In genomic region chrX:19700284-19700683, GRCm38 (mm10) we compare ENCODE assay signal across 15 mouse cellular contexts.
"Had no signal": no experiment of that assay in that cellular context is flagged by ENCODE, and none has a peak within 500 bp of the region (broad histone marks: within the 10 kb centered on the region; RNA-seq: fewer than 3 reads in every experiment).

No protein-coding gene starts in this region.

- H3K27ac ChIP-seq: kidney, postnatal 0 days; limb, embryonic 13.5 days; liver, embryonic 12.5 days; midbrain, embryonic 12.5 days; neural tube, embryonic 13.5 days; stomach, postnatal 0 days had no signal

- H3K27me3 ChIP-seq: limb, embryonic 13.5 days; liver, embryonic 12.5 days; midbrain, embryonic 12.5 days; neural tube, embryonic 13.5 days had no signal

- DNase-seq: kidney, adult 9 months; kidney, postnatal 36 days; left cerebral cortex, postnatal 4 days; lung, embryonic 14.5 days; lung, postnatal 14 days; retina, postnatal 1 day; right cerebral cortex, postnatal 25 days; thymus, postnatal 4 days had no signal

- H3K9me3 ChIP-seq: limb, embryonic 13.5 days; liver, embryonic 12.5 days; midbrain, embryonic 12.5 days; neural tube, embryonic 13.5 days had no signal

- H3K4me3 ChIP-seq: limb, embryonic 13.5 days; liver, embryonic 12.5 days; midbrain, embryonic 12.5 days; neural tube, embryonic 13.5 days had no signal

- H3K9ac ChIP-seq: limb, embryonic 13.5 days; liver, embryonic 12.5 days; lung, embryonic 14.5 days; midbrain, embryonic 12.5 days; neural tube, embryonic 13.5 days had no signal

- H3K4me2 ChIP-seq: limb, embryonic 13.5 days; liver, embryonic 12.5 days; lung, embryonic 14.5 days; midbrain, embryonic 12.5 days; neural tube, embryonic 13.5 days had no signal

- H3K4me1 ChIP-seq: limb, embryonic 13.5 days; liver, embryonic 12.5 days; midbrain, embryonic 12.5 days; neural tube, embryonic 13.5 days had no signal

- ATAC-seq: liver, embryonic 12.5 days; midbrain, embryonic 16.5 days had no signal

- H3K36me3 ChIP-seq: limb, embryonic 13.5 days; liver, embryonic 12.5 days; midbrain, embryonic 12.5 days; neural tube, embryonic 13.5 days had no signal
